Mouse (Mus musculus): Measurements from ENCODE around the gene Apc2. TPM values are rescaled to one million over a fixed set of nuclear protein-coding genes. Genes with fewer than 3 reads are reported as not detected.
A peak's percentile ranks its signal among the peaks of the same experiment; 100 is the strongest.

Apc2 gene
- polyA plus RNA-seq, 1 experiment from 2014 or later, result 210 TPM

GRCm38 (mm10) chr10:80315315-80315714, 19.5 kb downstream of the Apc2 start:
- no peak overlapping the region for H3K27ac ChIP-seq (replicated peaks)
- H3K9ac ChIP-seq (replicated peaks), result no peak overlapping the region
- peaks cover 57% of the 10 kb centered on the region for H3K4me1 ChIP-seq
- no peak overlapping the region for H3K4me3 ChIP-seq
- H3K9me3 ChIP-seq, result no peaks in the 10 kb centered on the region
- H3K36me3 ChIP-seq, result peaks cover 83% of the 10 kb centered on the region
- WGBS, result 62% methylated on average over 27 of the region's 27 CpGs
- H3K27me3 ChIP-seq, result no peaks in the 10 kb centered on the region
- ATAC-seq (replicated peaks), result no peak
- H3K4me2 ChIP-seq (replicated peaks), result no peak overlapping the region

- peaks cover 61% of the 10 kb centered on the region for H3K4me1 ChIP-seq
- H3K27ac ChIP-seq (replicated peaks), result peak overlapping the region; percentile 4; the same call in 1 of the 2 replicates
- no peak overlapping the region for H3K4me2 ChIP-seq (replicated peaks)
- H3K36me3 ChIP-seq, result peaks cover 73% of the 10 kb centered on the region
- H3K27me3 ChIP-seq, result no peaks in the 10 kb centered on the region
- ATAC-seq (replicated peaks), result peak; percentile 17; the same call in 1 of the 2 replicates
- H3K9ac ChIP-seq (replicated peaks), result no peak overlapping the region
- 27% methylated on average over 11 of the region's 11 CpGs for WGBS
- H3K9me3 ChIP-seq, result no peaks in the 10 kb centered on the region
- H3K4me3 ChIP-seq, result no peak overlapping the region
Measured at GRCm38 (mm10) chr10:80316359-80316781, 20.6 kb downstream of the Apc2 start.

- Histone ChIP-seq H3K4me1 (peaks cover 61% of the 10 kb centered on the region), H3K36me3 (peaks cover 66% of the 10 kb centered on the region), H3K9me3 (no peaks in the 10 kb centered on the region), H3K27ac (replicated peaks) (peak overlapping the region; percentile 4; the same call in 1 of the 2 replicates), H3K4me3 (no peak overlapping the region), H3K4me2 (replicated peaks) (no peak overlapping the region), H3K9ac (replicated peaks) (no peak overlapping the region; the same call in 1 of the 2 replicates), H3K27me3 (no peaks in the 10 kb centered on the region)
- 57% methylated on average over 10 of the region's 10 CpGs for whole genome bisulfite sequencing
- ATAC-seq (replicated peaks), result no peak
Measured at GRCm38 (mm10) chr10:80317011-80317410, 21.2 kb downstream of the Apc2 start.

GRCm38 (mm10) chr10:80320340-80320760, 24.6 kb downstream of the Apc2 start, which contains the start of gene 2310011J03Rik:
TSS of gene 2310011J03Rik (minus strand) at chr10:80320537.
- H3K27ac ChIP-seq (replicated peaks), result peak within 1 kb of the TSS; percentile 73
- no peaks in the 10 kb centered on the region for H3K27me3 ChIP-seq
- peak within 1 kb of the TSS; percentile 89 for H3K4me3 ChIP-seq
- no peaks in the 10 kb centered on the region for H3K9me3 ChIP-seq
- under 1% methylated on average over 34 of the region's 34 CpGs for WGBS
- ATAC-seq (replicated peaks), result peak; percentile 69
- H3K4me2 ChIP-seq (replicated peaks), result peak within 1 kb of the TSS; percentile 90
- peak within 1 kb of the TSS; percentile 67 for H3K9ac ChIP-seq (replicated peaks)
- H3K36me3 ChIP-seq, result peaks cover 33% of the 10 kb centered on the region
- peaks cover 63% of the 10 kb centered on the region for H3K4me1 ChIP-seq

- peaks cover 25% of the 10 kb centered on the region for H3K36me3 ChIP-seq
- no peak for ATAC-seq (replicated peaks)
Measured at GRCm38 (mm10) chr10:80321014-80321669, 25.4 kb downstream of the Apc2 start.

GRCm38 (mm10) chr10:80321670-80322581, 26.1 kb downstream of the Apc2 start:
- no peak overlapping the region for H3K4me3 ChIP-seq
- 92% methylated on average over 21 of the region's 21 CpGs for WGBS

More at GRCm38 (mm10) chr10:80321014-80321669, 25.4 kb downstream of the Apc2 start:
- Histone ChIP-seq H3K27ac (replicated peaks) (no peak overlapping the region), H3K9ac (replicated peaks) (no peak overlapping the region), H3K9me3 (no peaks in the 10 kb centered on the region), H3K27me3 (no peaks in the 10 kb centered on the region), H3K4me3 (no peak overlapping the region), H3K4me1 (peaks cover 55% of the 10 kb centered on the region), H3K4me2 (replicated peaks) (no peak overlapping the region)
- 87% methylated on average over 6 of the region's 6 CpGs for WGBS

GRCm38 (mm10) chr10:80322811-80323211, 27.0 kb downstream of the Apc2 start:
- Histone ChIP-seq H3K4me3 (peak overlapping the region; percentile 50), H3K27me3 (no peaks in the 10 kb centered on the region), H3K9me3 (no peaks in the 10 kb centered on the region), H3K36me3 (peaks cover 8% of the 10 kb centered on the region), H3K4me2 (replicated peaks) (peak overlapping the region; percentile 95), H3K27ac (replicated peaks) (no peak overlapping the region), H3K4me1 (peaks cover 39% of the 10 kb centered on the region), H3K9ac (replicated peaks) (peak overlapping the region; percentile 45)
- WGBS, result 3% methylated on average over 28 of the region's 28 CpGs
- no peak for ATAC-seq (replicated peaks)

More at GRCm38 (mm10) chr10:80321670-80322581, 26.1 kb downstream of the Apc2 start:
- Histone ChIP-seq H3K27ac (replicated peaks) (no peak overlapping the region), H3K4me2 (replicated peaks) (no peak overlapping the region), H3K9me3 (no peaks in the 10 kb centered on the region), H3K9ac (replicated peaks) (no peak overlapping the region), H3K27me3 (no peaks in the 10 kb centered on the region), H3K4me1 (peaks cover 47% of the 10 kb centered on the region), H3K36me3 (peaks cover 17% of the 10 kb centered on the region)
- no peak for ATAC-seq (replicated peaks)

- Histone ChIP-seq H3K27ac (replicated peaks) (no peak overlapping the region), H3K4me1 (peaks cover 36% of the 10 kb centered on the region), H3K36me3 (peaks cover 1% of the 10 kb centered on the region; the same call in 1 of the 2 replicates), H3K9me3 (no peaks in the 10 kb centered on the region), H3K9ac (replicated peaks) (peak overlapping the region; percentile 45), H3K4me3 (peak overlapping the region; percentile 50), H3K27me3 (no peaks in the 10 kb centered on the region), H3K4me2 (replicated peaks) (peak overlapping the region; percentile 95)
- WGBS, result under 1% methylated on average over 42 of the region's 46 CpGs
- ATAC-seq (replicated peaks), result 0 out of 2 replicates have a peak, but pooled peaks have one; percentile 8
Measured at GRCm38 (mm10) chr10:80323261-80324119, 27.7 kb downstream of the Apc2 start.

GRCm38 (mm10) chr10:80324120-80325037, 28.6 kb downstream of the Apc2 start:
- 80% methylated on average over 17 of the region's 17 CpGs for WGBS
- ATAC-seq (replicated peaks), result no peak
- Histone ChIP-seq H3K4me1 (peaks cover 31% of the 10 kb centered on the region), H3K9ac (replicated peaks) (peak overlapping the region; percentile 45; the same call in 1 of the 2 replicates), H3K27me3 (no peaks in the 10 kb centered on the region), H3K9me3 (no peaks in the 10 kb centered on the region), H3K4me2 (replicated peaks) (peak overlapping the region; percentile 95), H3K4me3 (no peak overlapping the region), H3K27ac (replicated peaks) (no peak overlapping the region), H3K36me3 (no peaks in the 10 kb centered on the region)

- no peak for ATAC-seq (replicated peaks)
- no peak overlapping the region for H3K4me2 ChIP-seq (replicated peaks)
- no peaks in the 10 kb centered on the region for H3K9me3 ChIP-seq
- 76% methylated on average over 21 of the region's 21 CpGs for WGBS
- H3K27ac ChIP-seq (replicated peaks), result no peak overlapping the region
- peaks cover 30% of the 10 kb centered on the region for H3K4me1 ChIP-seq
- H3K4me3 ChIP-seq, result no peak overlapping the region
- no peak overlapping the region for H3K9ac ChIP-seq (replicated peaks)
- no peaks in the 10 kb centered on the region for H3K27me3 ChIP-seq
- H3K36me3 ChIP-seq, result no peaks in the 10 kb centered on the region
Measured at GRCm38 (mm10) chr10:80325045-80325444, 29.3 kb downstream of the Apc2 start.

Data from forebrain, embryonic 15.5 days (tissue).